Mouse (Mus musculus): ENCODE measurements around the gene Slc16a5. TPM values are rescaled to one million over a fixed set of nuclear protein-coding genes. Genes with fewer than 3 reads are reported as not detected.

The Slc16a5 gene
- polyA plus RNA-seq, 1 experiment: not detected

DNA sequence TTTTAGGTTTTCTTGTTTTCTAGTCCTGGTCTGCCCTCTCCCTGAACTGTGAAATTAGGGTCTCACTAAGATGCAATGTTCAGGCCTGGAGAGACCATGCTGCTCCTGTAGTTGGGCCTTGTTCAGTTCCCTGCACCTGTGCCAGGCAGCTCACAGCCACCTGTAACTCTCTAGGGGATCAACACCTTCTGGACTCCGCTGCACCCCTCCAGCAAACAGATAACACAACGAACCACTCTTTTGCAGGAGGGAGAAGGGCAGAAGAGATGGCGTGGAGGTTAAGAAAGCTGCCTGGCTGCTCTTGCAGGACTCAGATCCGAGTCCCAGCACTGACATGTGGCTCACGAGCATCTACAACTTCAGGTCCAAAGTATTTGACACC, 48.2 kb downstream of the Slc16a5 start:
- Histone ChIP-seq H3K4me1 (ENCODE audit: control insufficient read depth, insufficient read depth, low read length) (peaks cover 15% of the 10 kb centered on the region), H3K27ac (ENCODE audit: insufficient read depth, low read length) (no peak overlapping the region), H3K4me3 (ENCODE audit: insufficient read depth, low read length) (no peak overlapping the region)
- TF ChIP-seq CTCF (IDR thresholded peaks at IDR 0.05; ENCODE audit: extremely low read depth, insufficient read depth, low read length): no peak
- no peak for TF ChIP-seq POLR2A (IDR thresholded peaks at IDR 0.05; ENCODE audit: extremely low read depth, insufficient read depth, low read length)

DNA sequence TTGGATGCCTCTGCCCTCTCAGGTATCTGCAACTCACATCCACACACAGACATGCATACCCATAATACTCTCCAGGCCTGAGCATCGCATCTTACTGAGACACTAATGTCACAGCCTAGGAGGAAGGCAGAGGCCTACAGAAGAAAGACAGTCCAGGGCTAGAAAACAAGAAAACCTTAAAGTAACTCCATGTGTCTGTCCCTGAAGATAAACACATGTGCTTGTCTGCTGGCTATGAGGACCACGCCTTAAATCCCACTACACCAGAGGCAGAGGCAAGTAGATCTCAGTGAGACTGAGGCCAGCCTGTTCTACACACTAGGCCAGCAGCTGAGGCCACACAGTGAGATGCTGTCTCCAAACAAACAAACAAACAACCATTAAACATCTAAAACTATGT, 48.8 kb downstream of the Slc16a5 start:
- no peak overlapping the region for H3K4me3 ChIP-seq (ENCODE audit: insufficient read depth, low read length)
- no peak for TF ChIP-seq CTCF (IDR thresholded peaks at IDR 0.05; ENCODE audit: extremely low read depth, insufficient read depth, low read length)
- TF ChIP-seq POLR2A (IDR thresholded peaks at IDR 0.05; ENCODE audit: extremely low read depth, insufficient read depth, low read length): no peak
- peaks cover 15% of the 10 kb centered on the region for H3K4me1 ChIP-seq (ENCODE audit: control insufficient read depth, insufficient read depth, low read length)
- no peak overlapping the region for H3K27ac ChIP-seq (ENCODE audit: insufficient read depth, low read length)

DNA sequence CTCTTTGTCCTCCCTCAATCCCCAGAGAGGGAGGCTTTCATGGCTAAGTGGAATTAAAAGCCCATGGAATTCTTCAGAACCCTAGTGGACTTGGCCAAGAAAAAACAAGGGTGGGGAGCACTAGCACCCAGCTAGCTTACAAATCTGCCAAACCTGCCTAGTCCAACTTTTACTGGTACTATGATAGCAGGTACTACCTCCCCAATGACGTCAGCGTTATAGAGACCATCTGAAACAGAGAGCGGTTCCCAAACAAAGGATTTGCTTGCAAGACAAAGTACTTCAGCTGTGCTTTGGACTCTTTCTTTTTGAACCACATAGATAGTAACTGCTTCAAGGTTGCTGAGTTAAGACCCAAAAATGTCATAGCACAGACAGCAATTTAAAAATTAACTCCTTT, 49.7 kb downstream of the Slc16a5 start:
- Histone ChIP-seq H3K4me3 (ENCODE audit: insufficient read depth, low read length) (peak overlapping the region; percentile 87; the same call in 1 of the 2 replicates), H3K27ac (ENCODE audit: insufficient read depth, low read length) (no peak overlapping the region), H3K4me1 (ENCODE audit: control insufficient read depth, insufficient read depth, low read length) (peaks cover 15% of the 10 kb centered on the region)
- no peak for TF ChIP-seq CTCF (IDR thresholded peaks at IDR 0.05; ENCODE audit: extremely low read depth, insufficient read depth, low read length)
- TF ChIP-seq POLR2A (IDR thresholded peaks at IDR 0.05; ENCODE audit: extremely low read depth, insufficient read depth, low read length): no peak

DNA sequence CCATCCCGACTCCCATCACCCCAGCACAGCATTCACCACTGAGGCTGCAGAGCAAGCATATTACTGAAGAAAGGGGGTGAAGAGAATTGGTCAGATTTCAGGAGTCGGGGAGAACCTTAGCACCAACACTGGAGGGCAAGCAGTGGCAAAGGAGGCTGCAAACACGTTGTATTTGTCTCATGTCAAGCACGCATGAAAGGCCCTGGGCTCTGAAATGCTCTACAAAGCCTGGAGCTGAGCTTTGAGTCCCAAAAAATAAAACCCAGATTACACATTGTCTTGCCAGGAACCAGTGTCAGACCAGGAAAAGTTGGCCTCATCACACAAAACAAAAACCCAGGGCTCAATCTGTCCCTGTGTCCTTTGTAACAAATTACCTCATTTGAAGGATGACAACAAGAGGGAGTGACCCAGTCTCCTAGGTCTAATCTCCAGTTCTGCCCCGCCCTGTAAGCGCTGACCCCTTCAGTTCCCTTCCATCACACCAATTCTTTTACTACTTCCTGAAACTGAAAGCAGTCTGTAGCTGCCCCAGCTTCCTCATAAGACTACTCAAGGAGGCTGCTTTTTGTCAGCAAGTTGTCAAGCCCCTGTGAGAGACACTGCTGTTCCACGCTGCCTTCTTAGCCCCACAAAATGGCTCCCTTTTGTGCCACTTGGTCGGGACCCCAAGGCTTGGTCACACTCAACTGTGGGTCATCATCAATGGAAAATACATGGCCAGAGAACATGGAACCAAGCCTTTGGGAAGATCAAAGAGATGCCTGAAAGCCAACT, 50.3 kb downstream of the Slc16a5 start:
- Histone ChIP-seq H3K4me1 (ENCODE audit: control insufficient read depth, insufficient read depth, low read length) (peaks cover 15% of the 10 kb centered on the region), H3K27ac (ENCODE audit: insufficient read depth, low read length) (no peak overlapping the region), H3K4me3 (ENCODE audit: insufficient read depth, low read length) (peak overlapping the region; percentile 87)
- TF ChIP-seq POLR2A (IDR thresholded peaks at IDR 0.05; ENCODE audit: extremely low read depth, insufficient read depth, low read length) (no peak), CTCF (IDR thresholded peaks at IDR 0.05; ENCODE audit: extremely low read depth, insufficient read depth, low read length) (no peak)

DNA sequence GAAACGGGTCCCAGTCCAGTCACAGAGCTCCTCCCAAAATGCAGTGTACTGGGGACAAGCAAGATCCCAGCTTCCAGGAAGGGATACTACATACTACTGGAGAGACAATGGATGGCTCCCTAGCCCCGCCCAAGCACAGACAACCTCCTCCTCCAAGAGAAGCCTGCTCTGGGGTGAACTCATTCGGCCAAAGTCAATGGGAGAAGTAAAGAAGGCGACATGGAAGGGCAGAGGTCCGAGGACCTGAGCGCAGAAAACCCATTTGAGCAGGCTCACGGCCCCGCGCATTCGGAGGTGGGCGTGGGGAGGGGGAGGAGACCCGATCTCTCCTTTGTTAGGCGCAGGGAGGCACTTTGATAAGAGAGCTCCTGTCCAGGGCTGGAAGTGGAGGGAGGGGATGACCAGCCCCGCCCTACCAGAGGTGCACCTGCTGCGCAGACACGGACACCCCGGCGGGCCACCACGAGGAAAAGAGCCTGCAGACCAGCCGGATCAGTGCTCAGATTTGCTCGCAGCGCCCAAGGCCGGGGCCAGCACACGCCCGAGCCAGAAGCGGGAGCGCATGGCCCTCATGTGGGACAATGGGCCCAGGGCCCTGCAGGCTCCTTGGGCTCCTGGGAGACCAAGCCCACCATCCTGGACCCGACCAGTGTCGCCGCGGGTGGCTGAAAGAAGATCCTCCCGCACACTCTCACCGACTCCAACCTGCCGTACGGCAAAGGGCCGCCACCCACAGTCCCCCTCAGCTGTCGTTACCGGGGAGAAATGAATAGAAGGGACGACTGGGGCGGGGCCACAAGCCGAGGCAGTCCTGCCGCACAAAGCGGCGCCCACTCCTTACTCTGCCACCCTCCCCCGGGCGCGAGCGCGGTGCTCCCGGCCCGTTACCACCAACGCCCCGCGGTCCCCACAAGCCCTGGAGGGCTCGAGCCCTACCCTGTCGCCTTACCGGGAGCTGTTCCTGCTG, 51.3 kb downstream of the Slc16a5 start:
- peaks cover 15% of the 10 kb centered on the region for H3K4me1 ChIP-seq (ENCODE audit: control insufficient read depth, insufficient read depth, low read length)
- TF ChIP-seq CTCF (IDR thresholded peaks at IDR 0.05; ENCODE audit: extremely low read depth, insufficient read depth, low read length) (no peak), POLR2A (IDR thresholded peaks at IDR 0.05; ENCODE audit: extremely low read depth, insufficient read depth, low read length) (no peak)
- H3K4me3 ChIP-seq (ENCODE audit: insufficient read depth, low read length): peak overlapping the region; percentile 87
- peak overlapping the region; percentile 62 for H3K27ac ChIP-seq (ENCODE audit: insufficient read depth, low read length)

DNA sequence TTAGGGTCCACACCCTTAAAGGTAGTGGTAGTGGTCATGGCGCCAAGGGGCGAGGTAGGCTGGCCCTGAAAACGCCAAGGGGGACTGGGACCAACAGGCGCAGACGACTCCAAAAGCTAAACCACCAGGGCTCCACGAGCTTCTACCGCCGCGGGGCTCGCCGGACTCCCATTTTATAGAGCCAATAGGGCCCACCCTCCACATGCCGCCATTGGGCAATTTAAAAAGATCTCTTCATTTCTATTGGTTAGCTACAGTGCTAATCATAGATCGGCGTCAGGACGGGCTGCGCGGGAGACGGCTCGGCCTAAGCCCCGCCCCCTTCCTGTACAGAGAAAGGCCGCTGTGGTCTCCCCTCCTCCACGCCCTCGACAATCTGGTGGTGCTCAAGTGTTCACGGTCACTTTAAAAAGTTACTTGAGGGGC, 52.0 kb downstream of the Slc16a5 start, which contains the start of gene Jpt1:
Gene Jpt1, minus strand, starts transcription at position 150 of the 426 bp plus-strand sequence.
- Histone ChIP-seq H3K27ac (ENCODE audit: insufficient read depth, low read length) (peak within 1 kb of the TSS; percentile 62), H3K4me1 (ENCODE audit: control insufficient read depth, insufficient read depth, low read length) (peaks cover 15% of the 10 kb centered on the region), H3K4me3 (ENCODE audit: insufficient read depth, low read length) (peak within 1 kb of the TSS; percentile 87)
- TF ChIP-seq POLR2A (IDR thresholded peaks at IDR 0.05; ENCODE audit: extremely low read depth, insufficient read depth, low read length) (peak; percentile 100), CTCF (IDR thresholded peaks at IDR 0.05; ENCODE audit: extremely low read depth, insufficient read depth, low read length) (no peak)

DNA sequence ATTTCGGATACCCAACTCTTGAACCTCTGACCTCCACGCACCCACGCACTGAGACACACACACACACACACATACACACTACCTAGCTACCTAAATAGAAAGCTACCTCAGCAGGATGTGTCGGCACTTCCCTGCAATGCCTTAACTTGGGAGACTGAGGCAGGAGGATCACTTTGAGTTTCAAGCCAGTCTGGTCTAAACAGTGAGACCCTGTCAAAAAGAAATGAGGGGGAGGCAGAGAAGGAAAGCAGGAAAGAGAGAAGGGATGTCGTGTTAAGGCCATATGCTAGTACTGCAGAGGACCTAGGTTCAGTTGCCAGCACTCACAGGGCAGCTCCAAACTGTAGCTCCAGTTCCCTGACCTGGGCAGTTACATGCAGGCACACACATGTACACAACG, 52.7 kb downstream of the Slc16a5 start:
- TF ChIP-seq CTCF (IDR thresholded peaks at IDR 0.05; ENCODE audit: extremely low read depth, insufficient read depth, low read length): no peak
- TF ChIP-seq POLR2A (IDR thresholded peaks at IDR 0.05; ENCODE audit: extremely low read depth, insufficient read depth, low read length): no peak

DNA sequence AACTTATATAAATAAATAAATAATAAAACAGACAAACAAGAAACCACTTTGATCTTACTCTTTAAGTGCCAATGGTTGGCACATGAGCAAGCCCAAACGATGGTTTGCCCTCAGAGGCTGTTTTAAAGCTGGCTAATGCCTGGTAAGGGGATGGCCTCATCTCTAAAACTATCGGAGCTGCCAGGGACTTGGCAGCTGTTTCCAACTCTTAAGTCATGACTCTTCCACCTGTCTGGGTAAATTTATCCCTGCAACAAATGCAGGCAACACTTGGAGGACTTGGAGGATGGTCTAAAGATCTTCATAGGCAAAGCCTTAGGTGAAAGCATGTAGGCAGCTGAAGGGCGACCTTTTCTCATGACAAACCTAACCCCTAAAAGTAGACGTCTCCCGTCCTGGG, 54.7 kb downstream of the Slc16a5 start:
- no peak for TF ChIP-seq POLR2A (IDR thresholded peaks at IDR 0.05; ENCODE audit: extremely low read depth, insufficient read depth, low read length)
- no peak for TF ChIP-seq CTCF (IDR thresholded peaks at IDR 0.05; ENCODE audit: extremely low read depth, insufficient read depth, low read length)
- Histone ChIP-seq H3K4me3 (ENCODE audit: insufficient read depth, low read length) (no peak overlapping the region), H3K27ac (ENCODE audit: insufficient read depth, low read length) (no peak overlapping the region), H3K4me1 (ENCODE audit: control insufficient read depth, insufficient read depth, low read length) (peaks cover 8% of the 10 kb centered on the region)

More for the DNA sequence above, 52.7 kb downstream of the Slc16a5 start:
- Histone ChIP-seq H3K4me3 (ENCODE audit: insufficient read depth, low read length) (no peak overlapping the region), H3K27ac (ENCODE audit: insufficient read depth, low read length) (no peak overlapping the region), H3K4me1 (ENCODE audit: control insufficient read depth, insufficient read depth, low read length) (peaks cover 13% of the 10 kb centered on the region)

DNA sequence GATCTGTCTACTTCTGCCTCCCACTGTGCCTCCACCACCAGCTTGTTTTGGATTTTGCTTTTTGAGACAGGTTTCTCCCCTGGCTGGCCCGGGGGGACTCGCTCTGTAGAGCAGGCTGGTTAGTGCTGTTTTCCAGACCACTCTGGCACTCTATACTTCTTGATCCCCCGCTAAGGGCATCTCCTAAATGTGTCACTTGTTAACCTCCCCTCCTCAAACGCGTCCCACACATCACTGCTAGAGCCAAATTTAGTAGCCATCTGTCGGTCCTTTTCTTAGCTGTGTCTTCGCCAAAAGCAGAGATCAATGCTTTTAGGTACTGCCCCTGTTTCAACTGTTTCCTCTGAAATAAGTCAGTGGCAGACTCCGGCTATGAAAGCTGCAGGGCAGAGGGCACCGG, 56.4 kb downstream of the Slc16a5 start:
- Histone ChIP-seq H3K4me1 (ENCODE audit: control insufficient read depth, insufficient read depth, low read length) (peaks cover 2% of the 10 kb centered on the region), H3K4me3 (ENCODE audit: insufficient read depth, low read length) (no peak overlapping the region), H3K27ac (ENCODE audit: insufficient read depth, low read length) (no peak overlapping the region)
- TF ChIP-seq POLR2A (IDR thresholded peaks at IDR 0.05; ENCODE audit: extremely low read depth, insufficient read depth, low read length) (no peak), CTCF (IDR thresholded peaks at IDR 0.05; ENCODE audit: extremely low read depth, insufficient read depth, low read length) (no peak)
